Mouse (Mus musculus) kidney, postnatal 14 days (tissue): ENCODE results near the gene Hdgfl2.

ENCODE experiments used
- DNase-seq: peaks from one replicate; pipeline ENCODE4 v3.0.0; 2022; ENCODE audit warnings: mixed read lengths

Gene Hdgfl2

DNA sequence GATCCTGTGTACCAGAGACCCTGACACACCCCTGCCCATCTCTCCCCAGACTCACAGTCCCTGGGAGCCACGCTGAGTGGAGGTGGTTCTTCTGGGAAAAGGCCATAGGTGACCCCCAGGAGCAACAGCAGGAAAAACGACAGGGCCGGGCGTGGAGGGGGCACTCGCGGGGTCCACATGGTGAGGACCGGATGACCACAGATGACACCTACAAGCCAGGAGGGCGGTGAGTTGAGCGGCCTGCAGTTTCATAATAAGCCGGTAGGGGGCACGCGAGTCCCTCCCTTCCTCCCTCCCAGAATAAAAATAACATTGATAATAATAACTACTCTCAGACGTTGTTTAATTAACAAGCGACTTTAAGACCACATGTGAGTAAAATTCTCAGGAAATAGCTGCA, 53.2 kb downstream of the Hdgfl2 start:
- DNase-seq: peak; percentile 74

DNA sequence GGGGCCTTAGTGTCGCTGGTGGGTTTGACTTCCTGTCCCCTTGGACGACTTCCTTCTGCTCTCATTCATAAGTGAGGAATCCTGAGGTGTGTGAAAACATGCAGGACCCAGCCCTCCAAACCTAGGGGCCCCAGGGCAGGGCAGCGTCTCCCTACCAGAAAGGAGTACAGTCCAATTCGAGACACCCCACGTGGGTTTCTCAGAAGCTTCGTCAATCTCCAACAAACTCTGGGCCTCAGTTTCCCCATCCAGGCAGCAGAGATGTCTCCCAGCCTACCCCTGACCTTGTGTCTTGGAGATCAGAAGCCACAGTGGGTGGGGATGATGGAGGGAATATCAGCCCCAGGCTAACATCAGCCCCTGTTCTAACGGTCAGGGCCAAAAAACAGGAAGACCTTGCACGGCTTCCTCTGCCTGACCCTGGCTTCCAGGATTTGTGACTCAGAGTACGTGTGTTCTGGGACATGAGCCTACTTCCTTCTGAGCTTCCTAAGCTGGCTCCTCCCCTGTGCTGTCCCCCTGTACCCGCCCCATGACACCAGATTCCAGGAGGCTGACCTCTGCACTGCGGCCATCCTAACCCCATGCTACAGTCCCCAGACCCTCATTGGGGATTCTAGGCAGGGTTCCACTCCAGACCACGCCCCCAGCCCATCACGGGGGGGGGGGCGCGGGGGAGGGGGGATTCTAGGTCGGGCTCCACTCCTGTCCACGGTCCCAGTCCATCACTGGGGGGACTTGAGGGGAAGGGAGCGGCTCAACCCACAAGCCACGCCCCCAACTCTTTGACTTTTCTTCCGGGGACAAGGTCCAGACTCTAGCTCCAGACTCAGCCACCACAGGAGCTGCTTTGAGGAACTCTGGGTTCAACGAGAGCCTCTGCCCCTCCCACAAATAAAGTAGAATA, 54.3 kb downstream of the Hdgfl2 start:
- DNase-seq: peak; percentile 84

DNA sequence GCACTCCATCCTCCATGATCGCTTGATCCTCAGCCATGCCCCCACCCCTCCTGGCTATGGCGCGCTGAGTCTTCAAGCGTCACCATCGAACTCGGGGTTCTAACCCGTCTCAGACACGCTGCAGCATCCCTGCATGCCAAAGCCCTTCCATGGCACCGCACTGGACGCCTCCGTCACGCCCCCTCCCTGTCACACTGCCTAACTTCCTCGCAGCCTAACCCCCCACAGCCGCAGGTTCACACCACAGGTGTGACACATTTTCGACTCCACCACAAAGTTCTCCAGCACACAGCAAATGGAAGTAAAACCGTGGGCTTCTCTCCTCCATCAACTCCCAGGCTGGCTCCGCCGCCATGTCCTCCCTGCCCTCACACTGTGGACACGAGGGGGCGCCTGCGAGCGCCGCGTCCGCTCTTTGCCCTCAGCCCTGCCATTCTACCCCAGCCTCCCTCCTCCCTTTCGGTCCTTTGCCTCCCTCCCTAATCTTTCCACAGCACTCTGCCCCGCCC, 55.1 kb downstream of the Hdgfl2 start:
- peak; percentile 72 for DNase-seq

DNA sequence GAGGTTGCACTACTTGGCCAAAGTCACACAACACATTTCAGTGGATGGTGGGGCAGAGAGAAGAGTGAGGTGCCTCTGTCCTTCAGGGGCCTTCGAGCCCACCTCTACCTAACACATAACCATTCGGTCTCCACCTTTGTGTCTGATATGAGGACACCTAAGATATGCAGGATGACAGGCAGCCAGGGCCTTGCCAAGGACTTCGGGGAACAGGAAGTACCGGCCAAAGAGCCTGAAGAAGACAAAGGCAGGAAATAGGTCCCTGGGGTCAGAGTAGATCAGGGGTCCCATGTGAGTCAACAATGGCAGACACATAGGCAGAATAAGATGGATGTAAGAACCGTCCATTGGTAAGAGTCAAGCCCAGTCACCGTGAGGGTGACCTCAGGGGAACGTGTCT, 57.1 kb downstream of the Hdgfl2 start:
- DNase-seq: no peak

DNA sequence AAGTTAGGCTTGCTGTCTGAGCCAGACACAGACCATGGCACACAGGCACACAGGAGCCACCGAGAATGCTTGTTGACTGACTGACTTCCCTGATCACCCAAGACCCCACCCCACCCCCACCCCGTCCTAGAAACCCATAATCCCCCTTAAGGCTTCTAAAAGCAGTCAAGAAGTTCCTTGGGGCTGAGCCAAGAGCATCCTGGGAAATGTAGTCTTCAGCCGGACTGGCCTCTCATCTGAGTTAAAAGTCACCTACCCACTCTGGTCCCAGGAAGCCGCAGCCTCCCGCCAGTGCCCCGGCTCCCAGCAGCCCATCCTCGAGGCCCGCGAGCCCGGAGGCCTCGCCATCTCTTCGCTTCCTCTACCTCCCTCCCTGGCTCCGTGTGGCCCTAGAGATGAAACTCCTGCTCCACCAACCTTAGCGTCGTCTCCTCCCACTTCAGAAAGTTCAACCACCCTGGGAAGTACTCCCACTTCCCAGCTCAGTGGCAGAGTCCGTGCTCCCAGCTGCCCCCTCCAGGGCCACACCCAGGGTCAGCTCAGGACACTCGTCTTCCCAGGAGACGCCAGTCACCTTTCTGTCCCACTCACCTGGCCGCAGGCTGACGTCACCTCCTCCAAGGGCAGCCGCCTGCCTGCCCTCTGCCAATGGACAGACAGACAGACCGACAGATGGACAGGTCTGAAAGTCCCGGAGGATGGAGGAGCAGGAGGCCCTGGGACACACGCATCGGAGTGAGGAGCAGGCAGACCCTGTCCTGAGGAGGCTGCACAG, 58.6 kb downstream of the Hdgfl2 start:
- DNase-seq: no peak

DNA sequence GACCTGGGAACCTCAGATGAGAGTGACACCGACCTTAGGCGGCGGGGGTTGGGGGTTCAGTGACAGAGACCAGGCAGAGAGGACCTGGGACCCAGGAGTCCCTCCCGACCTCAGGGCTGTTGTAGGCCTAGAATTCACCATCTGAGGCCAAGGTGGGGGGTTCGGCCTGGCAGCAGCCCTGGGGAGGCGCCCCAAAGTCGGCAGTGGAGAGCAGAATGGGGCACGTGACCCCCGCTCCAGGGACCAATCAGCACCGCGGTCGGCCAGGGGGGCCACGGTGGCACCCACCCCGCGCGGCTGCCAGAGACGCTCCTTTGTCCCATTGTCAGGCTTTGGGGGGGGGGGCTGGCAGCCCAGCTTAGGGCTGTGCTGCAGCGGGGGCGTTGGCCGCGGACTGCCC, 59.9 kb downstream of the Hdgfl2 start:
- DNase-seq: no peak

DNA sequence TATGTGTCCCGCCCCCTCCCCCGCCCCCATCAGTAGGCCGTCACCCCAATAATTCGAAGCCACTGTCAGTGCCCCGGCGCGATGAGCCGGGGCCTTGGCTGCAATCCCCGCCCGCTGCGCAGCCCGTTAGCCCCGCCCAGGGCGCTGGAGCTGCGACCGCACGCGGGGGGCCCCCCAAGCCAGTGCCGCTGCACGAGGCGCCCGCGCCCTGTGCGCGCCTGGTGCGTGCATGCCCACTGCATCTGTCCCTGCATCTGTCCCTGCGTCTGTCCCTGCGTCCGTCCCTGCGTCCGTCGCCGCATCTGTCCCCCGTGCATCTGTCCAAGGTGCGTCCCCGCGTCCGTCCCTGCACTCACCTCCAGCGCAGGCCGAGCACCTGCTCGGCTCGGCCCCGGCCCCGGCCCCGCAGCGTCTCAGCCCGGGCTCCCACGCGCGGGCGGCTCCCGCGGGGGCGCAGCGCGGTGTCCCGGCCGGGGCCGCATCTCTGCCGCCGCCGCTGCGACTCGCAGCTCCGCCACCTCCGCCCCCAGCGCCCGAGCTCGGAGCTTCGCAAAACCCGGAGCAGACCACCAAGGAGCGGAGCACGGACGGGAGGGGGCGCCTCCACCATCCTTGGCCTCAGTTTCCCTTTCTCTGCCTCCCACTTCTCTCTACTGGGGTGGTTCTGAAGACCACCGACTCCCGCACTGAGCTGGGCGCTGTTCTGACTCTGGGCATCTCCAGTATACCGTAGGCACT, 60.6 kb downstream of the Hdgfl2 start, which contains the start of gene Sema6b:
Gene Sema6b (minus strand): TSS at position 486 of the 738 bp plus-strand sequence.
- peak; percentile 66 for DNase-seq

DNA sequence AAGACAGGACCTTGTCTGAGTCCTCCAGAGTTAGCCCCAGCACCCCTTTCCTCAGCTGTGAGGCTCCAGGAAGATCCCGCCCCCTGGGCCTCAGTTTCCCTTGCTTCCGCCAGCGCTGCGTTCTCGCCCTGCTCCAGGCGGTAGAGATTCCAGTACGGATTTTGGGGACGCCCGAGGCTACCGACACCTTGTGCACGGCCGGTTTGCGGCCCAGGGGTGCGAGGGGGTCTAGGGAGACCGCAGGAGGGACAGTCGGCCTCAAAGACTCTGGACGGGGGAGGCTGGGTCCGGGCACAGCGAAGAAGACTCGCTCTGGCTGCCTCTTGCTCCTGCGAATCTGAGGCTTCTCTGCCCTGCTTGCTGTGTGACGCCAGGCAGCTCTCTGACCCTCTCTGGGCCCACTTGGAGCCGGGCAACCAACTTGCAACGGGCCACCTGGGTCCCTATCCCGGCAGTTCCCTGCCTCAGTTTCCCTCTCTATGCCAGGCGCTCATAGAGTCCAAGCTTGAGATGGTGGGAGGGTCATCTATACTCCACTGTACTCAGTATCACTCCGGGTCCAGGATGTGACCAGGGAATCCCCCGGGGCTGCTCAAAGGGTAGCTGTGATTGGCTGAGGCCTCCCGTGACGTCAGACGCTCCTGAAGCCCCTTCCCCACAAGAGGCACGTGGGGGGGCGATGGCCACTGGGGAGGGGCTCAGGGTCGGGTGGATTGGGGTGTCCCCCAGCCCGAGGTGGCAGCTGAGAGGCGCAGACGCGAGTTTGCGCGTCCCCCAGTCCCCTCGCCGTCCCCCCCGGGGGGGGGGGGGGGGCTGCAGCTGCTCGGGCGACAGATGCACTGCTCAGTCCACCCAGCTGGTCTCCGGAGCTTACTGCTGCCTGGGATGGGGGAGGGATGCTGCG, 62.5 kb downstream of the Hdgfl2 start:
- DNase-seq: no peak

DNA sequence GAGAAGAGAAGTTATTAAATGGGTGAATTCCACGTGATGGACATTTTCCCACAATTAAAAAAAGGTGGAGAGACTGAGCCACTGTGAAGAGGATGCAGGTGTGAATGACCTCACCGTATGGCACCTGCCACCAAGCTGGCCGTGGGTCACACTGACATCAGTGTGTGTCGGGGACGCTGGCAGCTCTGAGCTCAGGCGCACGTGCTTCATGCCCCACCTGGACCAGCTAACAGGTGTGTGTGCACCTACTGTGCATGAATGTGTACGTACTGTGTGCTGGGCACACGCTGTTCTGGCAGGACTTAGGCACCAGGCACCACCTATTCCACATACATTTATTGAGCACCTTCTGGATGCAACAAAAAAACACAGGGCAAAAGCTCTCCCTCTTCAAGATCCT, 65.1 kb downstream of the Hdgfl2 start:
- DNase-seq: no peak

DNA sequence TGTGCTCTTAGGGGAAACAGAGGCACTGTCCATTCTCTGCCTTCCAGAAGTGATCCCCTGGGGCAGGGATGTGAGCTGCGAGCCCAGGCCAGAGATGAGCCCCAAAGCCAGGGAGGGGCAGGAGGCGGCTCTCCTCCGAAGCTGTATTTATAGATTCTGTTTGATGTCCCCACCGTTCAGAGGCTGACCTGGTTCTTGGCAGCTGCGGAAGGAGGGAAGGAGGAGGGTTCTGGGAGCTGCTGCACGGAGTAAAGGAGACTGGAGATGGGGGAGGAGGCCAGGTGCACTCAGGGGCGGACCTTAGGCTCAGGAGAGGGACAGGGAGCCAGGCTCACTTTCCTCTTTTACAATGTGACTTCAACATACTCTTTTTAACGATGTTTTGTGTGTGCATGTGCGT, 66.7 kb downstream of the Hdgfl2 start:
- DNase-seq: no peak

DNA sequence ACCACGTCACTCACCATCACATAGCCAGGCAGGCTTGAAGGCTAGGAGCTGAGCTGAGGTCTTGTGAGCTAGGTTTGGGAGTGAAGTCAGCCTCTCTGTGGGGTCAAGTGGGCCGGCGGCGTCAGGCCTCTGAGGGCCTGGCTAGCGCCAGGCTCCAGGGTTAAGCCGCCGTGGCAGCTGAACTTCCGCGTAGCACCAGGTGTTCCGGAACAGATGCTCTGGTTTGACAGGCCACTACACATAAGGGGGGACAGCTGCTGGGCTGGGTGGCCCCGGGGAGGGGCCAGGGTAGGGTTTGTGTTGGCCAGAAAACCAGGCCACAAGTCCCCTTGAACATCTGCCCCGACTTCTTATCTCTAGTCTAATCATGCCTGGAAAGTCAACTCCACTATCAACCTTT, 68.0 kb downstream of the Hdgfl2 start:
- DNase-seq: no peak

DNA sequence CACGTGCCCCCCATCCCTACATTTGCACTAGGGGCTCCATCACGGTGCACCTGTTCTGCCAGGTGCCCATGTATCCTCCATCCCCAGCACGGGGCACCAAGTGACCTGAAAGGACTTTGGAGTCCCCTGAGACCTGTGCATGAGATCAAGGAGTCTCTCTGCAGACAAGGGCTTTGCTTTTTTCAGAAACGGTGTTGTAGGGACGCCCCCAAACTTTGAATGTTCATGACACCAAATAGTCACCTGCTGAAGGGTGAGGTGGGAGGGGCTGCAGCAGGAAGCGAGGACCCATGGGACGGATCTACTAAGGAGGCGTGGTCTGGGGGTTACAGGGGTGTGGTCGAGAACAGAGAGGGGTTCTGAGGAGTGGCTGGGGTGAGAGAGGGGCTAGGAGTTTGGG, 68.8 kb downstream of the Hdgfl2 start:
- no peak for DNase-seq

DNA sequence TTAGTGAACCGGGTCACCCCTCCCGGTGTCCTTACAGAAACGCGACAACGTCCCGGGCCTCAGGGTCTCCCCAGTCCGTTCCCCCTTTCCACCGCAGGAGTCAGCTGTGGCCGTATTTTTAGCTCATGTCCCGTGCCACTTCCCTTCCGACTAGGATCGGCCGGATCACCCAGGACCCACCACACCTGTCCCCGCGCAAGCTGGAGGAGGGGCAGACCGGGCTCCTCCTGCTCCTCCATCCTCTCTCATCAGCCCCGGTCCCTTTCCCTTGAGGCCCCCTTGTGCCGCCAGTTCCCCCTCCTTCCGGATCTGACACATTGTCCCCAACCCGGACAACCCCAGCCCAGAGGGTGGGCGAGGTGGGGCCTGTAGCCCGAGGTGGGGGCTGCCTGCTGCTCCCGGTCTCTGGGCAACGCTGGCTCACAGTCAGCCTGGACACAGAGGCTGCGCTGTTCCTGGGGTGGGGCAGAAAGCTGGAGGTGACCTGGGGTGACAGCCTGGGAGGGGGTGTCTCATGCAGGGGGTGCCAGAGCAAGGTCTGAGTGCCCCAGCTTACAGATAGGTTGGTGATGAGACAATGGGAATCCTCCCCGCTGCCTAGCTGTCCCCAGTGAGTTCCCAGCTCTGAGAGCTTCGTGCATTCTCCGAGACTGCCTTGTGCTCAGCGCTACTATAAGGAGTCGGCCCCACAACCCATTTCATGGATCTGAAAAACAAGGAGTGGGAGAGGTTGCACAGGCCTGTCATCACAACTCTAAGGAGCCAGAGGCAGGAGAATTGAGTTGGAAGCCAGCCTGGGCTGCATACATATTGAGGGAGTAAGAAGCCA, 69.6 kb downstream of the Hdgfl2 start:
- DNase-seq: no peak

DNA sequence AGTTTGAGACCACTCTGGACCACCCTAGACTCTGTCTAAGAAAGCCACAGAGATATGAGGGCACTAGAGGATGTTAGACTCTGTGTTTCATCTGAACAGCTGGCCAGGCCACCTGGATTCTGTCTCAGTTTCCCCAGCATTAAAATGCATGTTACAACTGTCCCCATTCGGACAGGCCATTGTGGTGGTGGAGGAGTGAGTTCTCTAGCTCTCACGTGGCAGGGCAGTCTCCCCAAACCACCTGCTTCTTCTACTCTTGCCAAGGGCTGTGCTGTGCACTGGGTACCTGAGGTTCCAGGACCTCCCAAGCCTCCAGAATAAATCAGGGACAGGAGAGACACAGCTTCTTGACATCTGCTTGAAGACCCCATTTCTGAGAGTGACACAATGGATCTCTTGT, 70.5 kb downstream of the Hdgfl2 start:
- no peak for DNase-seq
